Mouse (Mus musculus) heart, embryonic 11.5 days (tissue): ENCODE measurements at regions not wholly inside any gene's neighbourhood (a gene's known extent, or its start where the extent isn't known, plus 50 kb on each side); places are given as distances from the start of the nearest gene placed in this dataset.

Experiments
- ATAC-seq: fragments of 200-750 bp; cut with Nextera tagmentation; replicated peaks from 2 replicates; pipeline ENCODE4 v1.8.0; 2017; ENCODE audit warnings: moderate library complexity; ENCODE audit not compliant: insufficient number of reproducible peaks, low FRiP score, low TSS enrichment
- H3K27ac ChIP-seq: fragments of 300-500 bp; sonication (generic); 2 replicates; pipeline ENCODE4 v1.5.1; 2014; ENCODE audit warnings: mild to moderate bottlenecking, low read depth, low read length
- H3K27me3 ChIP-seq: fragments of 300-500 bp; sonication (generic); 2 replicates; pipeline ENCODE4 v1.6.1; 2014; ENCODE audit warnings: mild to moderate bottlenecking, low read length, mixed read lengths; ENCODE audit not compliant: control insufficient read depth, insufficient read depth
- H3K36me3 ChIP-seq: fragments of 300-500 bp; sonication (generic); 2 replicates; pipeline ENCODE4 v1.6.1; 2014; ENCODE audit warnings: mild to moderate bottlenecking, low read length, moderate library complexity, mixed read lengths; ENCODE audit not compliant: control insufficient read depth, insufficient read depth
- H3K4me1 ChIP-seq: fragments of 300-500 bp; sonication (generic); 2 replicates; pipeline ENCODE4 v1.6.1; 2014; ENCODE audit warnings: low read length; ENCODE audit not compliant: control insufficient read depth, insufficient read depth
- H3K4me2 ChIP-seq: fragments of 300-500 bp; sonication (generic); 2 replicates; pipeline ENCODE4 v1.6.1; 2014; ENCODE audit warnings: mild to moderate bottlenecking, moderate library complexity
- H3K4me3 ChIP-seq: fragments of 300-500 bp; sonication (generic); 2 replicates; pipeline ENCODE4 v1.5.1; 2014; ENCODE audit warnings: low read depth, low read length
- H3K9ac ChIP-seq: fragments of 300-500 bp; sonication (generic); 2 replicates; pipeline ENCODE4 v1.6.1; 2014; ENCODE audit warnings: mild to moderate bottlenecking, low read depth, low read length, moderate library complexity
- H3K9me3 ChIP-seq: fragments of 300-500 bp; sonication (generic); replicated peaks from 2 replicates; pipeline ENCODE4 v1.6.1; 2016; ENCODE audit warnings: low read length; ENCODE audit not compliant: control insufficient read depth
- WGBS: fragments of 180-500 bp; shearing (Covaris S2); extraction: QIAGEN DNeasy Blood & Tissue Kit; methylation state at CpG from one replicate; pipeline ENCODE4 v1.1.7; 2014; ENCODE audit not compliant: insufficient replicate concordance; 5-methylcytosine and 5-hydroxymethylcytosine counted together

DNA sequence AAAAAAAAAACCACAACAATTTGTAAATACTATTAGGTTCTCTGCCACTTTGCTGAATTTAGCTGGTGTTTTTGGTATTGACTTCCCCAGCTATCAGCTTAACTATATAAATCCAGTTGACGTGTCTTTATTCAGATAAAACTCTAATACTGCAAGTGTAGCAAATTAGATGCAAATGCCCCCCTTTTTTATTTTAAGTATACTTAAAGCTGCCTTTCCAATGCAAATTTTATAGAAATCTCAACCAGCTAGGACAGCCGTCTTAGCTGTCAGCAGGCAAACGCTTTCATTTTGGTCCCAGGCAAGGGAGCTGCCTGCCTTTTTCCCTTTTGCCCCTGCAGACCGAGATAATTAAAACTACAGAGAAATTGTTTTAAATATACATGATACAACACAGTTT lies 61.6 kb upstream of the Irx3 start:
- 56% methylated on average over 4 of the region's 4 CpGs for WGBS

GRCm38 (mm10) chr8:91855881-91856280 lies 54.0 kb upstream of the Irx3 start:
- Histone ChIP-seq H3K9ac (no peak overlapping the region), H3K9me3 (no peaks in the 10 kb centered on the region), H3K4me1 (peaks cover 3% of the 10 kb centered on the region; the same call in 1 of the 2 replicates), H3K27me3 (peaks cover 2% of the 10 kb centered on the region; the same call in 1 of the 2 replicates), H3K27ac (no peak overlapping the region), H3K36me3 (no peaks in the 10 kb centered on the region), H3K4me2 (no peak overlapping the region), H3K4me3 (no peak overlapping the region)
- 64% methylated on average over 14 of the region's 14 CpGs for WGBS
- no peak for ATAC-seq

More for the DNA sequence above, 61.6 kb upstream of the Irx3 start:
- no peak for ATAC-seq
- no peak overlapping the region for H3K27ac ChIP-seq
- H3K9ac ChIP-seq, result no peak overlapping the region
- peaks cover 26% of the 10 kb centered on the region for H3K27me3 ChIP-seq
- H3K4me3 ChIP-seq, result no peak overlapping the region
- no peak overlapping the region for H3K4me2 ChIP-seq
- no peaks in the 10 kb centered on the region for H3K36me3 ChIP-seq
- H3K4me1 ChIP-seq, result no peaks in the 10 kb centered on the region
- H3K9me3 ChIP-seq, result no peaks in the 10 kb centered on the region

DNA sequence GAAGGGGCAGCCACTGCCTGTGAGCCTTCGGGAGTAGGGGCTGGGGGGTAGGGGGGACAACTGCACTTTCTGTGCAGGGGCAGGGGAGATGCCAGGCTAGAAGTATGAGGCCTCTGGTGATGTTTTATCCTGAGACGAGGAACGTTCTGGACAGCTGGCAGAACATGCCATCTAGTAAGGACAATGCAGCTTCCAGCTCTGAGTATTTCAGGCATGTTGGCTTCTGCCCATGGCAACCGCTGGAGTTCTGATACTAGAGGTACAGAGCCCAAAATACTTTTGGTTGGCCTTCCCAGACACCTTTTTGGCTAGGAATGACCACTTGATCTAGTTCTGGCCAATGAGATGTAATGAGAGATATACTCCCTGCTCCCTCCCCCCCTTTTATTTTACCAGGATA lies 52.5 kb upstream of the Irx3 start:
- no peak overlapping the region for H3K4me2 ChIP-seq
- H3K27me3 ChIP-seq, result peaks cover 2% of the 10 kb centered on the region; the same call in 1 of the 2 replicates
- H3K27ac ChIP-seq, result no peak overlapping the region
- no peak overlapping the region for H3K9ac ChIP-seq
- no peak for ATAC-seq
- H3K4me1 ChIP-seq, result peaks cover 3% of the 10 kb centered on the region; the same call in 1 of the 2 replicates
- no peaks in the 10 kb centered on the region for H3K36me3 ChIP-seq
- 60% methylated on average over 4 of the region's 4 CpGs for WGBS
- no peaks in the 10 kb centered on the region for H3K9me3 ChIP-seq
- no peak overlapping the region for H3K4me3 ChIP-seq

DNA sequence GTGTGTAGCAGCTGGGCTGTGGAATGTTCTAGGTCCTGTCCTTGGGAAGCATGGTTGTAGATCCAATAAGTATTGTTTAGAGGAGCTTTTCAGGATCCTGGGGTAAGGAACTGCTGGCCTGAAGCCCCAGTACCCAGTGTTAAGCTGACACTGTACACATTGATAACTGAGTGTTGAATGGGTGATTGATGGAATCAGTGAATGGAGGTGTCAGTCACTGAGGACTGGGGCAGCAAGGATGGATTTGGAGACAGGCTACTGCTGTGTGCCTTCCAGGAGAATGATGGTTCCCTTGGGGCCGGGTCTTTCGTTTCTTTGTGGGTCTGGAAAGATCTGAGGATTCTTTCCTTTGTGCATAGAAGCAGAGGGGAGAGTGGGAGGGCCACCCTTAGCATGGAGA lies 51.9 kb upstream of the Irx3 start:
- Histone ChIP-seq H3K4me3 (no peak overlapping the region), H3K36me3 (no peaks in the 10 kb centered on the region), H3K27ac (no peak overlapping the region), H3K27me3 (peaks cover 2% of the 10 kb centered on the region; the same call in 1 of the 2 replicates), H3K9me3 (no peaks in the 10 kb centered on the region), H3K4me1 (peaks cover 3% of the 10 kb centered on the region; the same call in 1 of the 2 replicates), H3K9ac (no peak overlapping the region), H3K4me2 (no peak overlapping the region)
- 39% methylated on average over 2 of the region's 2 CpGs for WGBS
- no peak for ATAC-seq

- Histone ChIP-seq H3K4me1 (peaks cover 3% of the 10 kb centered on the region; the same call in 1 of the 2 replicates), H3K27ac (no peak overlapping the region), H3K4me3 (no peak overlapping the region), H3K27me3 (peaks cover 2% of the 10 kb centered on the region; the same call in 1 of the 2 replicates), H3K9ac (no peak overlapping the region), H3K9me3 (no peaks in the 10 kb centered on the region), H3K36me3 (no peaks in the 10 kb centered on the region), H3K4me2 (no peak overlapping the region)
- no peak for ATAC-seq
- WGBS, result 45% methylated on average over 4 of the region's 4 CpGs
Observed at GRCm38 (mm10) chr8:91853336-91853735, 51.5 kb upstream of the Irx3 start.
